Mouse (Mus musculus): ENCODE results near the gene Cfap100. TPM values are rescaled to one million over a fixed set of nuclear protein-coding genes. Genes with fewer than 3 reads are reported as not detected.

Cfap100 gene
- 1 to 10 TPM; 4.9 to 5.3 TPM for total RNA-seq (2021)
- long read RNA-seq, experiment 1, partial matches to known transcripts, result 0 of 5 reads
- long read RNA-seq, experiment 1, other reads (novel, unspliced or antisense), result 1 of 5 reads
- long read RNA-seq, experiment 2, partial matches to known transcripts, result 0 of 1 reads
- long read RNA-seq, experiment 2, other reads (novel, unspliced or antisense), result 0 of 1 reads

GRCm38 (mm10) chr6:90428380-90428974 is at the start of gene Cfap100:
Gene Cfap100 (minus strand): TSS chr6:90428797.
- peak; percentile 68 to 76 for DNase-seq (ENCODE audit: low spot score in 2 of 2)

GRCm38 (mm10) chr6:90476941-90477518 is 48.4 kb upstream of the Cfap100 start:
- DNase-seq (ENCODE audit: low spot score in 2 of 2), result peak; percentile 65 to 68

- no peak for DNase-seq (ENCODE audit: low spot score in 2 of 2)
These were observed 47.2 kb upstream of the Cfap100 start for GRCm38 (mm10) chr6:90475854-90476212.

GRCm38 (mm10) chr6:90475176-90475853 is 46.7 kb upstream of the Cfap100 start:
- no peak for DNase-seq (ENCODE audit: low spot score in 2 of 2)

- no peak for DNase-seq (ENCODE audit: low spot score in 2 of 2)
These were observed 45.8 kb upstream of the Cfap100 start for GRCm38 (mm10) chr6:90474361-90474750.

GRCm38 (mm10) chr6:90473630-90474360 is 45.2 kb upstream of the Cfap100 start:
- DNase-seq (ENCODE audit: low spot score in 2 of 2), result no peak

GRCm38 (mm10) chr6:90472697-90473096 is 44.1 kb upstream of the Cfap100 start:
- DNase-seq (ENCODE audit: low spot score in 2 of 2), result no peak

- no peak for DNase-seq (ENCODE audit: low spot score in 2 of 2)
These were observed 43.5 kb upstream of the Cfap100 start for GRCm38 (mm10) chr6:90472079-90472478.

GRCm38 (mm10) chr6:90470947-90471541 is 42.4 kb upstream of the Cfap100 start:
- peak; percentile 60 to 61 for DNase-seq (ENCODE audit: low spot score in 2 of 2)

- no peak for DNase-seq (ENCODE audit: low spot score in 2 of 2)
These were observed 41.7 kb upstream of the Cfap100 start for GRCm38 (mm10) chr6:90470255-90470654.

GRCm38 (mm10) chr6:90469041-90469440 is 40.4 kb upstream of the Cfap100 start:
- no peak for DNase-seq (ENCODE audit: low spot score in 2 of 2)

GRCm38 (mm10) chr6:90468216-90468615 is 39.6 kb upstream of the Cfap100 start:
- DNase-seq (ENCODE audit: low spot score in 2 of 2), result no peak

- DNase-seq (ENCODE audit: low spot score in 2 of 2), result no peak
These were observed 38.3 kb upstream of the Cfap100 start for GRCm38 (mm10) chr6:90466847-90467410.

GRCm38 (mm10) chr6:90466079-90466478 is 37.5 kb upstream of the Cfap100 start:
- no peak for DNase-seq (ENCODE audit: low spot score in 2 of 2)

- no peak for DNase-seq (ENCODE audit: low spot score in 2 of 2)
These were observed 36.5 kb upstream of the Cfap100 start for GRCm38 (mm10) chr6:90465028-90465640.

GRCm38 (mm10) chr6:90463890-90464421 is 35.4 kb upstream of the Cfap100 start:
- DNase-seq (ENCODE audit: low spot score in 2 of 2), result no peak

- DNase-seq (ENCODE audit: low spot score in 2 of 2), result peak; percentile 76 to 83
These were observed 34.7 kb upstream of the Cfap100 start for GRCm38 (mm10) chr6:90463228-90463862.

GRCm38 (mm10) chr6:90462841-90463227 is 34.2 kb upstream of the Cfap100 start:
- peak; percentile 52 to 53 for DNase-seq (ENCODE audit: low spot score in 2 of 2)

- DNase-seq (ENCODE audit: low spot score in 2 of 2), result peak; percentile 86 to 90
These were observed 33.6 kb upstream of the Cfap100 start, which contains the start of gene Klf15 for GRCm38 (mm10) chr6:90462181-90462706. Gene Klf15 (plus strand): TSS chr6:90462576.

All from left cerebral cortex, adult 18-20 months (tissue).